Mouse (Mus musculus) erythroblast, adult 5-6 weeks (primary cell): ENCODE measurements around the gene Ank2. TPM values are rescaled to one million over a fixed set of nuclear protein-coding genes. Genes with fewer than 3 reads are reported as not detected.

Source experiments
- total RNA-seq, 2 experiments: library from RNA; stranded (forward) in 1 of 2; stranded (reverse) in 1 of 2; fragments of 150-400 nt in 1 of 2; fragments of 200-764, 138-1000 nt in 1 of 2; gene quantifications; 2 replicates each; pipeline versions ENCODE4 v1.2.3 to v1.2.4; 2015 to 2017; ENCODE audit warnings: low replicate concordance in 2 of 2

Gene Ank2
- total RNA-seq, 2 experiments from 2014 or later = 0.34 TPM; not detected in 1

Other genes with a start within 250 kb of the Ank2 start
- 13.0 and 13.3 TPM in 2 replicates for gene Larp7, start 54.0 kb upstream of the Ank2 start, total RNA-seq (2015; ENCODE audit: low replicate concordance)
- 30.0 and 41.0 TPM in 2 replicates for gene Larp7, start 54.0 kb upstream of the Ank2 start, total RNA-seq (2017; ENCODE audit: low replicate concordance)
- 8.8 and 11.7 TPM in 2 replicates for gene Zgrf1, start 54.1 kb upstream of the Ank2 start, total RNA-seq (2015; ENCODE audit: low replicate concordance)
- 18.0 and 22.7 TPM in 2 replicates for gene Zgrf1, start 54.1 kb upstream of the Ank2 start, total RNA-seq (2017; ENCODE audit: low replicate concordance)
- not detected in 2 replicates for gene Neurog2, start 133.8 kb upstream of the Ank2 start, total RNA-seq (2015; ENCODE audit: low replicate concordance)
- gene Neurog2, start 133.8 kb upstream of the Ank2 start, total RNA-seq (2017; ENCODE audit: low replicate concordance) = not detected in 2 replicates